Mouse (Mus musculus) induced T-regulatory cell, adult 2 months (primary cell): ENCODE data around the gene Arl3.

Experiments
- DNase-seq: peaks from one replicate; pipeline ENCODE4 v3.0.0-alpha.2; 2012; ENCODE audit warnings: low read depth

The Arl3 gene

DNA sequence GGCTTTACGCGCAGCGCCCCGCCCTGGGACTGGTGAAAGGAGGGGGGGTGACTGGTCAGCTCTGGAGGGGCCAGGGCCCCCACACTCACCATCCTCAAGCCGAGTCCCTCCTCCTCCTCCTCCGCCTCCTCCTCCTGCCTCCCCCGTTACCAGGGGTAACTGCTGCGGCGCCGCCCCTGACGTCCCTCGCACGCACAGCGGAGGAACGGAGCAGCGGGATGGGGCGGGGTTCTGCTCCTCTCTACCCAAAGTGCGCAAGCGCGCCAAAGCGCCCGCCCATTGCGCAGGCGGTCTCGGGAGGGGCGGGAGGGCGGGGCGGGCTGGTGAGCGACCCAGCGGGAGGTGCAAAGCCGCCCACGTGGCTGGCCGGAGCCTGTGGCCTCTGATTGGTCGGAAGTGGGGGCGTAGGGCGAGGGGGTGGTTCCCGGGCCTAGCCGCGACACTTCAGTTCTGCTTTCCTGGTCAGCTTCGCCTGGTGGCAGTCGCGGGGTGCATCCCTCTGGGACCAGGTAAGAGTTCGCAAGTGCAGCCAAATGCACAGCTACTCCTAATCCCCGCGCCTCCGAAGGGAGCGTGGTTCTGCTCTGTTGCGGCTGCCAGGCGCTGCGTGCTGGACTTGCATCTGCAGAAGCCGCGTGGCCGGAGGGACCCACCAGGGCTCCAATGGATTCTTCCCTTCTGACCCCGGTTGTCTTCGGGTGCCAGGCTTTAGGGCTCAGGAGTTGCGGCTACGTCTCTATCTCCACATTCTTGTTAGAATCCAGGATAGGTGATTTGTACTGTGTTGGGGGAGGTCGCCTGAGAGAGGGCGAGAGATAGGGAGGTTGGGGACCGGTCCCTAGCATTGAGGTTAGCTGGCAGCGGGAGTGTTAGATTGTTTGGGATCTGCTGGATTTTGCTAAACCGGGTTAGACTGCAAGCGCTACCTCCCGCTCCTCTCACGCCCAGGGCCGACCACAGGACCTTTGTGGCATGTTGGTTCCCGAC is at the start of gene Arl3, which contains the start of gene Sfxn2:
Gene Arl3, minus strand, starts transcription at position 248 of the 987 bp plus-strand sequence.
Gene Sfxn2, plus strand, starts transcription at position 415 of the 987 bp plus-strand sequence.
- DNase-seq = peak; percentile 98

GRCm38 (mm10) chr19:46622659-46623193 is 49.7 kb upstream of the Arl3 start:
- DNase-seq = no peak

- no peak for DNase-seq
Measured at GRCm38 (mm10) chr19:46621236-46622183, 48.5 kb upstream of the Arl3 start.

DNA sequence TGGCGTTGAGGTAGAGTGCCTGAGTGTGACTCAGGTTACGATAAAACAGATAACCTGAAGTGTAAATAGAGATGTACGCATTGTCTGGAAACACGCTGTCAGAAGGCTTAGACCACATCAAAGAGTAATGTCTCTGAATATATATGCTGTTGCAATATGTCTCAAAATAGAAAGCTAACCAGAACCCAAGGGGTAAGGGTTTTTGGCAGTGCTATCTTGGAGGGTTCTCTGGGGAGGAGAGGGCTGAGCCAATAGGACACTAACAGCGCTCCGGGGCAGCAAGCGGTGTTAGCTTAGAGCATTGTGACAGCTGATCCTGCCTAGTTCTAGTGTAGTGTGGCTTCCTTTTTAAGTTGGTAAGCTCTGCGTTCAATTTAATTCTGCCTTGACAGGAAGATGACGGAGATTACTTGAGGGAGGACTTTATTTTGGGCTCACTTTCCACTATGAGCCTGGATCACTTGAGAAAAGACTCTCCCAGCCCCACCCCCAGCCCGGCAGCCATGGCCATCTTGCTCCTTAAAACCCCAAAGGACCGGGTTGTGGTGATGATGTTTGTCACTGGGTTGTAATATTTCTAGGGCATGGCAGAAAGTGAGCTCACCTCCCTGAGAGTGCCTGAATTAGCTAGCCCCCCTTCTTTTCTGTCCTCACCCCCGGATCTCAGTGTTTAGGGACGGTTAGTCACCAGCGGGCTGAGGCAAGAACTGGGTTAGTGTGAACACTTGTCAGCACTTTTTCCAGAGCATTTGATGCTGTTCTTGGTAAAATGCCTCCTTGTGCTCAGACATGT is 47.2 kb upstream of the Arl3 start:
- DNase-seq = peak; percentile 92

GRCm38 (mm10) chr19:46619518-46619917 is 46.5 kb upstream of the Arl3 start:
- no peak for DNase-seq

DNA sequence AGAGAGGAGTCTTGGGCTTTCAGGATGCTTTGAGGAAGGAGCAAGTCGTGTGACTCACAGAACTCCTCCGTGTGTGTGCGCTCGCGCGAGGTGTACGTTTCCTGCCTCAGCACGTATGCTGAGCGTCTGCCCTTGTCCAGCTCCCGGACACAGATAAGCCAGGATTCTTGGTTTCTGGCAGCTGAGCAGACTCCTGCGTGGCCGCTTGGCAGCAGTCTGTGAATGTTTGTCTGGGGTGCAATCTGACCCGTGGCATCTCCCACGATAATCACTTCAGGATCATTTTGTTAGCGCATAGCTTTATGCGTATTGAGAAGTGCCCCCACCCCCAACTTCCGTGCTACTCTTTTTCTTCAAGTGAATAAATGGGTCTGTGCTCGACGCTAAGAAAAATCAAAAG is 46.0 kb upstream of the Arl3 start:
- DNase-seq = peak; percentile 68

DNA sequence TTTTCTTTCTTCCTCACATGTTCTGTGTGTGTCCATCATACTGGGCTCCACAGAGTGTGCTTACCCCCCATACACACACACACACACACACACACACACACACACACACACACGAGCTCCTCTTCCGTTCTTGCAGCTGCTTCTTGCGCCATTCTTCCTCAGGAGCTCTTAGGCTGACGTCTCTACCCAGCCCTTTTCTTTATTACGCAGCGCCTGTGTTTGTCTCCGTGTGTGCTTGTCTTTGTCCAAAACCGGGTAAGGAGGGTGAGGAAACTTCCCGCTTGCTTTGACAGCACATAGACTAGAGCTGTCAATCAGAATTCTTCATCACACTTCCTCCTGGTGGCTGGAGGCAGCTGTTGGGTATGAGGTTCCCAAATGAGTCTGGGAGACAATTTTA is 45.3 kb upstream of the Arl3 start:
- DNase-seq = peak; percentile 72

GRCm38 (mm10) chr19:46617361-46617760 is 44.4 kb upstream of the Arl3 start:
- peak; percentile 86 for DNase-seq

DNA sequence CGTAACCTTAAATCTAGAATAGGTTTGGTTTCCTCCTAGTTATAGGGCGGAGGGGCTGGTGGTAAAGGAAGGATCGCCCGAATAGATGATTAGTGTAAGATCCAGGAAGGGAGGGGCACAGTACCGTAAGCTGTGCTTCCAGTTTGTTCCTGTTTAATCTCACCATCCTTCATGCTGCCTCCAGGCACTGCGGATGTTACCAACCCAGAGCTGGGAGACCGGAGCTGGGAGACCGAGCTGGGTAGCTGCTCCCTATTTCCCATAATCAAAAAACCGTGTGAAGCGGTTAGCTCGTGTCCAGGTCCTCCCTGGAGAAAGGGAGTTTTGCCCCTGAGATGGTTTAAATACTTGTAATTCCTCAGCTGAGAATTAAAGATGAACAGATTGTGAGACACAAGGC is 43.4 kb upstream of the Arl3 start:
- DNase-seq = no peak

GRCm38 (mm10) chr19:46608158-46608557 is 35.2 kb upstream of the Arl3 start:
- DNase-seq = no peak

DNA sequence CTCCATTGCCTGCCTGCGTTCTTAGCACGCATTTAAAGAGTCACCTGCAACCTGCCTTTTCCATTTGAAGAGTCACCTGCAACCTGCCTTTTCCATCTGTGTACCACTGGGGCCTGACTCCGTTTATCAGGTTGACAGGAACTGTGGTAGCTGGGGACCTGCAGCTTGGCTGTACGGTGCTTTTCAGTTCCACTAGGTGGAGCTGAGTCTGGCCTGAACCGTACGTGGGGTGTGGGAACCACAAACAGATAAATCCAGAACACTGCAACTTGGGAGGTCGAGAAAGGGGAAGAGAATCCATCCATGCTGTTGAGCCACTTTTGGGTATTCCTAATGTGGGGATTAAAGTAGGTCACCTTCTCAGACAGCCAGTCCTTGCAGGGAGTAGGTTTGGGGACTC is 34.4 kb upstream of the Arl3 start:
- DNase-seq = peak; percentile 72

DNA sequence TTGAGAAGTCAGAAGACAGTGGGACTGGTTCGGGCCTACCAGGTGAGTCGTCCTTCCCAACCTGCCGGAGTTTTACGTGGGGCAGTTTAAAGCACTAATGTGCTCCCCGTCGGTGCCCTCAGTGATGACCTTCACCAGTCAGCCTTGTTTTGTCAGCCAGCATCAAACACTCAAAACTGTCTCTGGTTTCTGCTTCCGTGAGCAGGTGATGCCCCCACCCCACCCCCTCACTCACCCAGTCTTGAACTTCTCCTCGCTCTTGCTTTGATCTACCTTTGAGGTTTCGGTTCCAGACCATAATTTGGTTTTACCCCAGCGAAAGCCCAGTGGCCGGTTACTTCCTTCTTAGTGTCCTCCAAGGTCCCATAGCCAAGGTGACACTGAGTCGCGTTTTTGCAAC is 33.7 kb upstream of the Arl3 start:
- peak; percentile 74 for DNase-seq

- DNase-seq = no peak
Measured at GRCm38 (mm10) chr19:46602406-46602805, 29.4 kb upstream of the Arl3 start.

DNA sequence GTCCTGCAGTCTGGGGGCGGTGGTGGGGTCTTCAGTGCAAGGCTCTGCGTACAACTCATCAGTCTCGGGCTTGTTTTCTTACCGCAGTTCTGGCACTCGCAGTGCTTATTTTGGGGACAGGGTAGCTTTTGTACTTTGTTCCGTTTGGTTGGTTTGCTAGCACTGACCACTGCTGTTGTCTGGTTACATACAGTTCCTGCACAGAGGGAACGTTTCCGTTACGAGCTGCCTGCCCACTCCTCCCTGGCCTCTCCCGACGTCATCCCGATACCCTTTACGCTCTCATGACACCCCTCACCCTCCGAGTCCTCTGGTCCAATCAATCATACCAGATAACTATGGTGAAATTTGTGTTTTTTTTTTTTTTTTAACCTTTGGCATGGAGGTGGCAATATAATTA is 28.5 kb upstream of the Arl3 start:
- no peak for DNase-seq

DNA sequence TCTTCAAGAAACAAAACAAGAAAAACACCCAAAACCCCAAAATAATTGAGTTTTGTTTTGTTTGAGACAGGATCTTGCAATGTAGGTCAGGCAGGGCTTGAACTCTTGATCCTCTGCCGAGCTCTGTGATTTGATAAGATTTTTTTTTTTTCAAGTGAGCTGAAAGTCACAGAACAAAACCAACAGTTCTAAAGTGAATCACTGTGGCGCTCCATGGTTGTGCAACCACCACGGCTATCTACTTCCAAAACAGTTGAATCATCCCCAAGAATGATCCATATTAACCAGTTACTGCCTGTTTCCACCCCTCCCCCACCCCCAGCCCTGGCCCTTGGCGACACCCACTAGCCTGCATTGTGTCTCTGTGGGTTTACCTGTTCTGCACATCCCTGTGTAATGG is 27.4 kb upstream of the Arl3 start:
- peak; percentile 36 for DNase-seq

GRCm38 (mm10) chr19:46599375-46600256 is 26.6 kb upstream of the Arl3 start:
- peak; percentile 43 for DNase-seq

GRCm38 (mm10) chr19:46598720-46599252 is 25.8 kb upstream of the Arl3 start, which contains the start of gene Wbp1l:
Gene Wbp1l, plus strand, starts transcription at chr19:46599084.
- DNase-seq = peak; percentile 99

- no peak for DNase-seq
Measured at GRCm38 (mm10) chr19:46598187-46598586, 25.2 kb upstream of the Arl3 start.

DNA sequence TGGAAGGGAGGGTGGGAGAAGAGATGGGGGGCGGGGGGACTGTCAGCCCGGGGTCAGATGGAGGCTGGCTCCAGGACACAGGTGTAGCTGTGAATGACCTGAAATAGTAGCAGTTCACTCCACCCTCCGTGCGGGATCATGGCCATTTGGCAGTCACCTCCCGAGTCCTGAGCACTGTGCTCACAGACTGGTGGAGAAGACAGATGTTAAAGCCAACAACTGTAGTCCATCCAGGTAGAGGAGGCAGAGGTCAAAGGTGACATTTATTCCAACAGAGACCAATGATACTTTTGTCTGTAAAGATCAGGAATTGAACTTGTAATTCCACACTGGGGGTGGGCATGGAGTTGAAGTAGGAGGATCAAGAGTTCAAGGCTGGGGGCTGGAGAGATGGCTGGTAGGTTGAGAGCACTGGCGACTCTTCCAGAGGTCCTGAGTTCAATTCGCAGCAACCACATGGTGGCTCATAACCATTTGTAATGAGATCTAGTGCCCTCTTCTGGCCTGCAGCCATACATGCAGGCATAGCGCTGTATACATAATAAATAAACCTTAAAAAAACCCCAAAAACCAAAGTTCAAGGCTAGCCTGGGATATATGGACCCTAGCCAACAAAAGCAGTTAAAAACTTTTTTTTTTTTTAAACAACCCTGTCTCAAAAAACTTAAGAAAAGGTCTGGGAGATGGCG is 19.9 kb upstream of the Arl3 start:
- DNase-seq = no peak
